Mouse (Mus musculus): ENCODE results near the gene Cpne4. TPM values are rescaled to one million over a fixed set of nuclear protein-coding genes. Genes with fewer than 3 reads are reported as not detected.

The Cpne4 gene
- 0.41 TPM in 1 of 2 replicates, not detected in the other for polyA plus RNA-seq (2016; fragmentation: Nextera tagmentation; extraction: Ambion mirVana)

DNA sequence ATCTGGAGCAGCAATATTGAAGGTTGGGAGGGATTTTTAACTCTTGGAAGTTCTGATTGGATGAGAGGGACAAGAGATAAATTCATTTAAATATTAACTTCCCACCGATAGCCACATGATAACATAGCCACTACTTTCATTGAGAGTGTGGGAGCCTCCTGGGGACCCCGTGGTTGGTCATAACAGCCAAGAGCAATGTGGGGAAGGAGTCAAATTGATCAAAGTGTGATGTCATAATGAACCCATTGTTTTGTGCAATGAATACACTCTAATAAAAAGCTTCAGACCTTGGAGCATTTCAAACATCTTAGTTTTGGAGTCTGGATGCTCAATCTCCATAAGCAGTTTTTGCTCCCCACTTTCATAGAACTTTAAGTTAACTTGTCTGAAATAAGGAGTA lies at the start of gene Cpne4:
Gene Cpne4, plus strand, starts transcription at position 301 of the 400 bp plus-strand sequence.
- DNase-seq (ENCODE audit: low spot score) = no peak
- WGBS = 89% methylated on average over 2 of the region's 2 CpGs

DNA sequence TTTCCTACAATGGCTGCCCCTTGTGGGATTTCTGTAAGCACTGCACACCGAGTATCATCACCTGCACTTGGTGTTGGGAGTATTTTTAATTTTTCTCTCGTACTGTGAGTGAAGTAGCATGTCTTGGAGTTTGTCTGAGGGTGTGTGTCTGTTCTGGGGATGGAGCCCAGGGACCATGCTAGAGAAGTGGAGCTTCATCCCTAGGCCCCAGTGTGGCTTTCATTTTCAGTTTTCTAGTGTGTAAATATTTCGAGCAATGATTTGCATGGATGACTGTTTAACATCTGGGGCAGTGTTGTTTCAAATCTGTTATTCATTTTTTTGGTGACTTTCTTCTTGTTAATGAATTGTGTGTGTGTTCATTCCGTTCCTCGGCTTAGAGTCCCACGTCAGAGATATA lies 31.9 kb upstream of the Cpne4 start:
- Histone ChIP-seq H3K36me3 (no peaks in the 10 kb centered on the region), H3K4me1 (no peaks in the 10 kb centered on the region), H3K27ac (no peak overlapping the region), H3K4me3 (no peak overlapping the region), H3K9me3 (replicated peaks) (no peaks in the 10 kb centered on the region), H3K27me3 (ENCODE audit: low read depth, poor library complexity, severe bottlenecking) (no peaks in the 10 kb centered on the region)
- no peak for DNase-seq (ENCODE audit: low spot score)
- WGBS = 86% methylated on average over 6 of the region's 6 CpGs

More for the DNA sequence above, at the start of gene Cpne4:
- Histone ChIP-seq H3K36me3 (no peaks in the 10 kb centered on the region), H3K4me3 (no peak within 1 kb of the TSS), H3K27ac (no peak within 1 kb of the TSS), H3K9me3 (replicated peaks) (no peaks in the 10 kb centered on the region), H3K27me3 (ENCODE audit: low read depth, poor library complexity, severe bottlenecking) (no peaks in the 10 kb centered on the region), H3K4me1 (no peaks in the 10 kb centered on the region)

DNA sequence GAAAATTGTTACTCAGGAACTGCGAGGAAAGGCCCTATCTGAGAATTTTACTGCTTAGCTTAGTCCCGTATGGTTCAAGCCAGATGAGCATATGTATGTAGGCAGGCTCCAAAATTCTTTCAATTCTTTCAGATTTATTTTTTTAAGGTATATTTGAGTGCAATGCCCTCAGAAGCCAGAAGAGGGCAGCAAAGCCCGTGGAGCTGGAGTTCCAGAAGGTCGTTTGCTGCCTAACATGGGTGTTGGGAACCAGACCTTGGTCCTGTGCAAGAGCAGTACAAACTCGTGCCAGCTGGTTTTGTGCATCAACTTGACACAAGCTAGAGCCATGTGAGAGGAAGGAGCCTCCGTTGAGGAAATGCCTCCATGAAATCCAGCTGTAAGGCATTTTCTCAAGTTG lies 11.6 kb upstream of the Cpne4 start:
- no peak overlapping the region for H3K4me3 ChIP-seq
- H3K27me3 ChIP-seq (ENCODE audit: low read depth, poor library complexity, severe bottlenecking) = no peaks in the 10 kb centered on the region
- H3K36me3 ChIP-seq = no peaks in the 10 kb centered on the region
- no peaks in the 10 kb centered on the region for H3K9me3 ChIP-seq (replicated peaks)
- no peak overlapping the region for H3K27ac ChIP-seq
- no peak for DNase-seq (ENCODE audit: low spot score)
- 56% methylated on average over 6 of the region's 6 CpGs for WGBS
- no peaks in the 10 kb centered on the region for H3K4me1 ChIP-seq

DNA sequence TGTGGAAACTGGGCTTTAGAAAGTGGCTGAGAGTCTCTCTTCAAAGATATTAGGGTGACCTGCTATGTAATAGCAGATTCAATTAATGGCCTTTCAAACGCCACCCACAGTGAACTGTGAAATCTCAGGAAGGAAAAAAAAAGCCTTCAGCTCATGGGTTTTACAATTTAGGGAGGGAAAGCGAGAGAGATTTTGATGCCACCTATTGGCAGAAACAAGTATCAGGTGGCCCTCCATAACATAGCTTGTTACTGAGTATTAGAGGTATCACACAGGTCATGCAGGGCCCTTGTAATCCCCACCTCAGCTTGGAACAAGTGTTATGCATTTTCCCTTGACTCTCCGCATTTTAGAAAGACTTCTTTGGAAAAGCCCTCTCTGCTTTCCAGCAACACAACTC lies 18.7 kb downstream of the Cpne4 start:
- no peak for DNase-seq (ENCODE audit: low spot score)
- Histone ChIP-seq H3K9me3 (replicated peaks) (no peaks in the 10 kb centered on the region), H3K27ac (no peak overlapping the region), H3K27me3 (ENCODE audit: low read depth, poor library complexity, severe bottlenecking) (peaks cover 15% of the 10 kb centered on the region), H3K4me1 (peaks cover 15% of the 10 kb centered on the region), H3K4me3 (no peak overlapping the region), H3K36me3 (no peaks in the 10 kb centered on the region)
- WGBS = 45% methylated on average over 3 of the region's 3 CpGs

DNA sequence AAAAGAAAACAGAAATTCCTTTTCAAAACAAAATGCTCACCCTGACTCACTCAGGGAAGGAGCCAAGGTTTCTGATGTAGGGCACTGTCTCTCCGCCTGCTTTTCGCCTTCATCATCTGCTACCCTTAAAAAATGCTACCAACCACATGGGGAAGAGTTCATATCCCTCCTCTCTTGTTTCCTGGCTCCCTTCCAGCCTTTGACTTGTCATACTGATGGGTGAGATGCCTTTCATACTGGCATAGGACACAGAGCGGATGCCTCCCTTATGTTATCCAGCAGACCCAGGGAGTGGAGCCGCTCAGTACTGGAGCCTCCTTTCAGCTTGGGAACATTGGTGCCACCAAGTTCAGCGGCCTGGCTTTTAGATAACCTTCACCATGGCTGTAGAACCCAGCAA lies 19.4 kb downstream of the Cpne4 start:
- H3K27ac ChIP-seq = no peak overlapping the region

DNA sequence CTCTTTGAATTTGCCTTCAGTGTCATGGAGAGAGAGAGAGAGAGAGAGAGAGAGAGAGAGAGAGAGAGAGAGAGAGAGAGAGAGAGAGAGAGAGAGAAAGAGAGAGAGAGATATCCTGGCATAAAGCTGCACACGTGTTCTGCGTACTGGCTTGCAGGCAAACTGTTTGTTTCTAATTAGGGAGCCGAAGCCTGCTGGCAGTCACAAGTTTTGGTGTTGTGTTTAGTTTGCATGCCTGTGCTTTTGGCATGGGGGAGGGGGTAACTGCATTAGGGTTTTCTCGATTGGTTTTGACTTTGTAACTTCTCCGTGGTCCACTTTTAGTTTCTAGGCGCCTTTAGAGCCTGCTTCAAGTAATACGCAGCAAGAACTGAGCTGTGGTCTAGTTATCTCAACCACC lies 20.0 kb downstream of the Cpne4 start:
- no peaks in the 10 kb centered on the region for H3K9me3 ChIP-seq (replicated peaks)
- no peak overlapping the region for H3K4me3 ChIP-seq
- H3K36me3 ChIP-seq = no peaks in the 10 kb centered on the region
- peaks cover 15% of the 10 kb centered on the region for H3K4me1 ChIP-seq
- 64% methylated on average over 7 of the region's 7 CpGs for WGBS
- peaks cover 27% of the 10 kb centered on the region for H3K27me3 ChIP-seq (ENCODE audit: low read depth, poor library complexity, severe bottlenecking)
- H3K27ac ChIP-seq = no peak overlapping the region
- DNase-seq (ENCODE audit: low spot score) = no peak

More for the DNA sequence above, 19.4 kb downstream of the Cpne4 start:
- Histone ChIP-seq H3K4me1 (peaks cover 15% of the 10 kb centered on the region), H3K9me3 (replicated peaks) (no peaks in the 10 kb centered on the region), H3K27me3 (ENCODE audit: low read depth, poor library complexity, severe bottlenecking) (peaks cover 22% of the 10 kb centered on the region), H3K36me3 (no peaks in the 10 kb centered on the region), H3K4me3 (no peak overlapping the region)
- WGBS = 84% methylated on average over 5 of the region's 5 CpGs
- no peak for DNase-seq (ENCODE audit: low spot score)

DNA sequence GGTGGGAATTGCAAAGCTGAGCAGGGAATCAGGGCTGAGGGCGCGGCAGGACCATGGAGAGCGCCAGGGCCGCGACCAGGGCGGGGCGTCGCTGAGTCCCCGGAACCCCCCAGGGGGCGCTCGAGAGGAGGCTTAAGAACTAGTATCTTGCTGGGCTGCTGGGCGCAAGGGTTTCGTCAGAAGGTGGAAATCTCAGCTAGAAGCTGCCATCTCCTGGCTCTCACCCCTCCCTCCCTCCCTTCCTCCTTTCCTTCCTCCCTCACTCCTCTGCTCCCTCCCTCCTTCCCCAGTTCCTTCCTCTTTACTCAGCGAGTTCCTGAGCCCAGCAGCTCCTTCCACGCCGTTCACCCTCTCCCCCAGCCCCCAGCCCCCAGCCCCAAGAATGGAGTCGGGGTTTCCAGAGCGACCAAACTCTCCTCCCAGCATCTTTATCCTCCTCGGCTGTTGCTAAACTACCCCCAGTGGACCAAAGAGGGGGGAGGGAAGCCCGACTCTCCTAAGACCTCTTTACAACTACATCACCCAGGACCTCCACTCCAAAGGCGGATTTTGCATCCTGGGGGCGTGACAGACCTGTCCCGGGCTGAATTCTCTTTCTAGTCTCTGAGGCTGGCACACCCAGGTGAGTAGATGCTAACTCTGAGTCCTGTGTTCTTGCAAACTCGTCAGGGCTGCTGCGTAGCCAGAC lies 22.5 kb downstream of the Cpne4 start:
- Histone ChIP-seq H3K27ac (no peak overlapping the region), H3K27me3 (ENCODE audit: low read depth, poor library complexity, severe bottlenecking) (peaks cover 27% of the 10 kb centered on the region), H3K36me3 (no peaks in the 10 kb centered on the region), H3K9me3 (replicated peaks) (no peaks in the 10 kb centered on the region), H3K4me3 (no peak overlapping the region), H3K4me1 (peaks cover 15% of the 10 kb centered on the region)
- DNase-seq (ENCODE audit: low spot score) = peak; percentile 93
- 2% methylated on average over 25 of the region's 25 CpGs for WGBS

DNA sequence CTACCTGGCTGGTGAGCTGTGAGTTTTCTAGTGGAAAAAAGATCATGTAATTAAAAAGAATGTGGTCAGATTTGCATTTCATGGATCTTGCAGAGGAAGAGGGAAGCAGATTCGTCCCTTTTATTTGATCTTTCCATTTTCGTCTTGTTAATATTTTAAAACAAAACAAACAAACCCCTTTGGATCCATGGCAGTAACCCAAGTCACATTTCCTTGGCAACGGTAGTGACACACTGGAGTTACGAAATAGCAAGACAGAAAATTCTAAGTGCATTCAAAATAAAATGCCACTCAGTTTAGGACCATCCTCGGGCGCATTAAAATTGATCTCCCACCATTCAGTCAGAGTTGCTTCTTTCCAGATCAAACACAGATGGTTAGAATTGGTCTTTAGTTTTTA lies 25.8 kb downstream of the Cpne4 start:
- Histone ChIP-seq H3K27ac (no peak overlapping the region), H3K4me3 (no peak overlapping the region), H3K27me3 (ENCODE audit: low read depth, poor library complexity, severe bottlenecking) (peaks cover 27% of the 10 kb centered on the region), H3K9me3 (replicated peaks) (no peaks in the 10 kb centered on the region), H3K36me3 (no peaks in the 10 kb centered on the region), H3K4me1 (peaks cover 4% of the 10 kb centered on the region; the same call in 1 of the 2 replicates)
- WGBS = 89% methylated on average over 6 of the region's 6 CpGs
- no peak for DNase-seq (ENCODE audit: low spot score)

DNA sequence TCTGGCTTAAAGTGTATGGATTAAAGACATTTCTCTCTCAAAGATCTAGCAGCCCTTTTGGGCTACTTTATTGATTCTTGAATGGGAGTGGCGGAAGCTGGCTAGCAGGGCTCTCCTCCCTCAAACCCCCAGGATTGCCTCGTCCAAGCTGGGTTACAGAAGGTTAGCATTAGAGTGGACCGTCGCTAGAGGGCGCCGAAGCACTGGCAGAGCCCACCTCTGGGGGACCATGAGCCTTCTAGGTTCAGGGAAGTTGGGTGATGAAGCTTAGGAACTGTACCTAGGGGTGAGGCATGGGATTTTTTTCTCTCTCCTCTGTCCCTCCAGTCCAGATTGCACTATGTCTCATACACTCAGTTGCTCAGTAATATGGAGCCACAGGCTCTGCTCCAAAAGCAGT lies 27.4 kb downstream of the Cpne4 start:
- H3K4me3 ChIP-seq = no peak overlapping the region
- H3K27ac ChIP-seq = no peak overlapping the region
- no peaks in the 10 kb centered on the region for H3K9me3 ChIP-seq (replicated peaks)
- under 1% methylated on average over 6 of the region's 6 CpGs for WGBS
- peak; percentile 87 for DNase-seq (ENCODE audit: low spot score)
- H3K36me3 ChIP-seq = no peaks in the 10 kb centered on the region
- peaks cover 4% of the 10 kb centered on the region; the same call in 1 of the 2 replicates for H3K4me1 ChIP-seq
- H3K27me3 ChIP-seq (ENCODE audit: low read depth, poor library complexity, severe bottlenecking) = peaks cover 25% of the 10 kb centered on the region

DNA sequence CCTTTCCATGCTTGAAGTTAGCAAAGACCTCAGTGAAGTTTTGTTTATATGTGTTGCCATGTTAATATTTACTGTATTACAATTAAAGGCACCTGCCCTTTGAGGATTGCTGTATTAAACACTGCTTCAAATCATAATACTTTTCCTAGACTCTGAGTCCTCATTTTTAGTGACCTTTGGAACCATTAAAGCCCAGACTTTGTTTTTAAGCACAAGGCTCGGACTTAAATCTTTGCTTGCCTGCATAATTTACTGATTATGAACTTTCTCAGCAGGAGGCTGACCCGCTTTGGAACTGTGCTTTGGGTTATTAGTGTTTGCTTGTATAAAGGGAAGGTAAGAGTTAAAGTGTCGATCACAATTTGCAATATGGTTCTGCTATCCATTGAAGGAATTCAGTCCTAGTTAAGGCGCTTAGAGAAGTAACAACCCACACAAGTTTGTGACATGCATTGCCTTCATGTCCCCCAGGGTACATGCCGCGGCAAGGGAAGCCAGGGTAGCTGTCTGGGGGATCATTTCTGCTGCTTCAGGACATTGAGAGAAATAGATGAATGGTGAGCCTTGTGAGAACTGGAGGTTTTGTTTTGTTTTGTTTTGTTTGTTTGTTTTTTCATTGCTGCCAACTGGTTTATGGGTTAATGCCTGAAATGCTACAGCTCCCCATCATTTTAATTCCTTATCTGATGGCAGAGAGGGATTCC lies 35.0 kb downstream of the Cpne4 start:
- H3K27me3 ChIP-seq (ENCODE audit: low read depth, poor library complexity, severe bottlenecking) = no peaks in the 10 kb centered on the region
- no peaks in the 10 kb centered on the region for H3K9me3 ChIP-seq (replicated peaks)
- 0 out of 2 replicates have a peak, but pooled peaks cover 4% of the 10 kb centered on the region for H3K4me1 ChIP-seq
- DNase-seq (ENCODE audit: low spot score) = no peak
- H3K4me3 ChIP-seq = no peak overlapping the region
- WGBS = 58% methylated on average over 6 of the region's 6 CpGs
- no peaks in the 10 kb centered on the region for H3K36me3 ChIP-seq
- no peak overlapping the region for H3K27ac ChIP-seq

DNA sequence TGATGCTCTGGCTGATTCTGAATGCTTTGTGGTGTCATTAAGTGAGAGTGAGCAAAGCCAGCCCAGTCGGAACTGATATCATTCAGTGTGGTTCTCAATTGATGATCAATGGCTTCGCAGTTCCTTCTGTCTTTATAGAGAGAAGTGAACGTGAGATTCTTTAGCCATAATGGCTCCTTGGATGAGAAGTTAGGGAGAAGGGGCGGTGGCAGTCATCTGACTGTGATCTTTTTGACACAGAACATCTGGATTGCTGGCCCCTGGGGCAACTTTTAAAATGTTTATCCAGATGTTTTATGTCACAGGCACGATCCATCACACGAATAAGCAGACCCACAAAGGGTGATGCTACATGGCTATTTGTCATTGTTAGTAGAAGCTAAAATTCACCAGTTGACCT lies 35.6 kb downstream of the Cpne4 start:
- 21% methylated on average over 6 of the region's 6 CpGs for WGBS
- no peak overlapping the region for H3K27ac ChIP-seq
- H3K27me3 ChIP-seq (ENCODE audit: low read depth, poor library complexity, severe bottlenecking) = no peaks in the 10 kb centered on the region
- no peaks in the 10 kb centered on the region for H3K9me3 ChIP-seq (replicated peaks)
- peak; percentile 31 for DNase-seq (ENCODE audit: low spot score)
- no peak overlapping the region for H3K4me3 ChIP-seq
- no peaks in the 10 kb centered on the region for H3K36me3 ChIP-seq
- 0 out of 2 replicates have a peak, but pooled peaks cover 4% of the 10 kb centered on the region for H3K4me1 ChIP-seq

DNA sequence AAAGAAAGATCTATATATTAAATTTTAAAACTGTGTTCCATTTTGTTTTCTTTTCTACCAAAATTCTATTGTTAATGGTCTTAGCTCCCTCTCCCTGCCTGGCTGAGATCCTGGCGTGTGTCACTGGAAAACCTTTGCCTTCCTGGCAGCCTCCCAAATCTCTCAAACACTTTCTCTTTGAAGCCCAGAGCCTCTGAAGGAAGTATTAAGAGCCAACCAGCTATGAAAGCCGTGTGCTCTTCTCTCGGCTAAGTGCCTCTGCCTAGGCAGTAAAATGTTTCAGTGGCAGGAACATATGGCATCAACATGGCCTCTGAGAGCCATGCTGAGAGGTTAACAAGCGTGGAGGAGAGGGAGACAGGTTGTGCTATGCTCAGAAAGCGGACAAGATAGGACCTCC lies 47.5 kb downstream of the Cpne4 start:
- Histone ChIP-seq H3K4me1 (peaks cover 14% of the 10 kb centered on the region), H3K27ac (no peak overlapping the region), H3K36me3 (no peaks in the 10 kb centered on the region), H3K4me3 (no peak overlapping the region), H3K9me3 (replicated peaks) (no peaks in the 10 kb centered on the region), H3K27me3 (ENCODE audit: low read depth, poor library complexity, severe bottlenecking) (no peaks in the 10 kb centered on the region)
- 26% methylated on average over 5 of the region's 5 CpGs for WGBS
- DNase-seq (ENCODE audit: low spot score) = no peak

DNA sequence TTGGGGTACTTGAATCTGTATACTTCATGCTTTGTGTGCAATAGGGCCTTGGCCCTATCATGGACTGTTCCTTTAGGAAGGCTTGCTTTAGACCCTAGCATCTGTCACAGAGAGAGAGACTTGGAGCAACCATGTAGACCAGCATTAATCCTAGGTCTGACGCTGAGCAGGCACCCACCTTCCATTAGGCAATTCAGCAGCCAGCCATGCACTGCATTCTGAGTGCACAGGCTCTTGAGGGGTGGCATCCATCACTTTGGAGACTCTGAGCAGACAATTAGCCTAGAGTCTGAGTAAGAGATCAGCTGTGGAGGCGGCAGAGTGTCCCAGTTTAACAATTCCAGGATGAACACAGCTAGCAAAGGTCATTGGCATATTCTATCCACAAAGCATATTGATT lies 47.9 kb downstream of the Cpne4 start:
- no peaks in the 10 kb centered on the region for H3K27me3 ChIP-seq (ENCODE audit: low read depth, poor library complexity, severe bottlenecking)
- no peaks in the 10 kb centered on the region for H3K9me3 ChIP-seq (replicated peaks)
- DNase-seq (ENCODE audit: low spot score) = no peak
- 53% methylated on average over 2 of the region's 2 CpGs for WGBS
- H3K4me3 ChIP-seq = no peak overlapping the region
- no peak overlapping the region for H3K27ac ChIP-seq
- no peaks in the 10 kb centered on the region for H3K36me3 ChIP-seq
- H3K4me1 ChIP-seq = peaks cover 14% of the 10 kb centered on the region
